Comparison of ENCODE assay signal across 8 mouse cellular contexts in the genomic region with DNA sequence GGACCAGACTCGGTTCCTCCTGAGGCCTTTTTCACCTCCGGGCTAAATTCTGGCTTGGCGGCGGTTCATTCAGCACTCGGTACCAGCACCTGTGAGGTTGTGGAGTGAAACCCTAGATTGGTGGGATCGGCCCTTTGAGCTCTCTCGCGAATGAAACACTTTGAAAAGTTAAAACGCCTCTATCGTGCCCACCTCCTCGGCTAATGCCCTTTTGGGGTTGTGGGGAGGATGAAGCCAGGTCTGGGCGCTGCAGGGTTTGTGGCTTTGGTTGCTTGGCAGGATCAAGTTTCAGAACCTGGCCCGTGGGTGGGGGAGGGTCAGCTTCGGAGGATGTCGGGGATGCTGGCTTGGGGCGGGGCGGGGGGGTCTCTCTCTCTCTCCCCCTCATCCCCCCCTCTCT. TPM values are rescaled to one million over a fixed set of nuclear protein-coding genes. Genes with fewer than 3 reads are reported as not detected.
DNase-seq lines count a peak whose midpoint lies in the region; ATAC-seq and TF ChIP-seq lines count a peak whose summit lies in the region.

No protein-coding gene starts in this region.

- intact Hi-C loops in gastrocnemius, adult 2 months (cut with DNase I): loop anchor here (5.0 to 10.0 kb wide), 2 partner anchors 130 to 178 kb away; partner anchors contain the start of gene Maged1

- H3K4me1 ChIP-seq in lung, embryonic 14.5 days (ENCODE audit: insufficient read depth): no peaks in the 10 kb centered on the region
- no peaks in the 10 kb centered on the region for H3K4me1 ChIP-seq in bone marrow, adult 2 months (ENCODE audit: control insufficient read depth, insufficient read depth, low read length)
- H3K4me1 ChIP-seq in midbrain, embryonic 14.5 days (ENCODE audit: control insufficient read depth, insufficient read depth, low read length): peaks cover 3% of the 10 kb centered on the region; the same call in 1 of the 2 replicates

- peak overlapping the region; percentile 58; the same call in 1 of the 2 replicates for H3K27ac ChIP-seq in lung, embryonic 14.5 days (ENCODE audit: low read depth)
- H3K27ac ChIP-seq in bone marrow, adult 2 months (ENCODE audit: control insufficient read depth, insufficient read depth, low read depth, low read length, poor library complexity): peak overlapping the region; percentile 13; the same call in 1 of the 2 replicates
- peak overlapping the region; percentile 95 for H3K27ac ChIP-seq in gastrocnemius, adult 2 months
- peak overlapping the region; percentile 70; the same call in 1 of the 2 replicates for H3K27ac ChIP-seq in midbrain, embryonic 14.5 days (replicated peaks; ENCODE audit: low read depth, low read length)

- no peak for TF ChIP-seq CTCF in lung, embryonic 14.5 days (IDR thresholded peaks at IDR 0.05; ENCODE audit: low read depth)
- no peak for TF ChIP-seq CTCF in bone marrow, adult 2 months (IDR thresholded peaks at IDR 0.05; ENCODE audit: control insufficient read depth, insufficient read depth, low read length)
- TF ChIP-seq CTCF in gastrocnemius, adult 2 months (IDR thresholded peaks at IDR 0.05): no peak

- no peaks in the 10 kb centered on the region for H3K9me3 ChIP-seq in lung, embryonic 14.5 days (ENCODE audit: low read depth, low read length)
- H3K9me3 ChIP-seq in midbrain, embryonic 14.5 days (ENCODE audit: control insufficient read depth, low read length): no peaks in the 10 kb centered on the region

- TF ChIP-seq POLR2A in bone marrow, adult 2 months (IDR thresholded peaks at IDR 0.05; ENCODE audit: borderline replicate concordance, control insufficient read depth, low read depth, low read length): no peak

- H3K9ac ChIP-seq in lung, embryonic 14.5 days: peak overlapping the region; percentile 54
- peak overlapping the region; percentile 63; the same call in 1 of the 2 replicates for H3K9ac ChIP-seq in midbrain, embryonic 14.5 days (replicated peaks; ENCODE audit: low read length)

- no peak for DNase-seq in lung, embryonic 14.5 days
- no peak for DNase-seq in lung, postnatal 36 days
- DNase-seq in gastrocnemius, adult 2 months: peak; percentile 69
- DNase-seq in kidney, postnatal 36 days: peak; percentile 8 to 58
- DNase-seq in midbrain, embryonic 14.5 days: no peak
- no peak for DNase-seq in layer of hippocampus, postnatal 36 days

- no peaks in the 10 kb centered on the region for H3K36me3 ChIP-seq in lung, embryonic 14.5 days (ENCODE audit: insufficient read depth)
- no peaks in the 10 kb centered on the region for H3K36me3 ChIP-seq in midbrain, embryonic 14.5 days (ENCODE audit: control insufficient read depth, insufficient read depth, low read length)

- peak overlapping the region; percentile 49 for H3K4me2 ChIP-seq in lung, embryonic 14.5 days
- peak overlapping the region; percentile 46 for H3K4me2 ChIP-seq in midbrain, embryonic 14.5 days (ENCODE audit: low read length)

- H3K27me3 ChIP-seq in lung, embryonic 14.5 days (ENCODE audit: insufficient read depth, low read length): peaks cover 44% of the 10 kb centered on the region
- H3K27me3 ChIP-seq in midbrain, embryonic 14.5 days (ENCODE audit: control insufficient read depth, insufficient read depth, low read length): peaks cover 39% of the 10 kb centered on the region

- ATAC-seq in lung, embryonic 14.5 days (ENCODE audit: insufficient read depth): peak; percentile 36
- peak; percentile 51 for ATAC-seq in midbrain, embryonic 14.5 days (ENCODE audit: low FRiP score, low TSS enrichment)
- no peak; the same call in 1 of the 2 replicates for ATAC-seq in erythroid progenitor cell, adult 5-6 weeks (replicated peaks; ENCODE audit: low FRiP score, poor library complexity, severe bottlenecking)

- H3K4me3 ChIP-seq in lung, embryonic 14.5 days (ENCODE audit: low read depth, low read length): peak overlapping the region; percentile 55
- peak overlapping the region; percentile 68 for H3K4me3 ChIP-seq in bone marrow, adult 2 months (replicated peaks; ENCODE audit: control insufficient read depth, low read depth, low read length)
- peak overlapping the region; percentile 81 for H3K4me3 ChIP-seq in gastrocnemius, adult 2 months
- peak overlapping the region; percentile 54 for H3K4me3 ChIP-seq in midbrain, embryonic 14.5 days (replicated peaks; ENCODE audit: low read depth, low read length)

- WGBS in lung, embryonic 14.5 days: 7% methylated on average over 17 of the region's 17 CpGs
- WGBS in bone marrow, adult 2 months: 13% methylated on average over 12 of the region's 17 CpGs
- 26% methylated on average over 17 of the region's 17 CpGs for WGBS in midbrain, embryonic 14.5 days

RNA-seq across cellular contexts. Expression of gene Apoo, which starts 0.3 kb away (rescaled TPM):
- 65.0 and 69.9 TPM in 2 replicates for polyA plus RNA-seq in lung, embryonic 14.5 days (2014; fragmentation: Nextera tagmentation; extraction: Ambion mirVana)
- polyA plus RNA-seq in bone marrow, adult 2 months (2011; ENCODE audit: insufficient read depth, insufficient read length, low replicate concordance, missing spikeins): 8.5 and 10.8 TPM in 2 replicates
- total RNA-seq in gastrocnemius, adult 2 months (2021): 100 to 1,000 TPM; 182 to 212 TPM
- polyA plus RNA-seq in midbrain, embryonic 14.5 days (2014; fragmentation: Nextera tagmentation; extraction: Ambion mirVana): 127 and 150 TPM in 2 replicates
- 10 to 100 TPM; 71.2 to 78.2 TPM for total RNA-seq in layer of hippocampus, postnatal 36 days (2021)
- 33.1 and 38.9 TPM in 2 replicates for total RNA-seq in erythroid progenitor cell, adult 5-6 weeks (2015; ENCODE audit: low replicate concordance)
- total RNA-seq in erythroid progenitor cell, adult 5-6 weeks (2017; ENCODE audit: low replicate concordance): 23.7 and 32.4 TPM in 2 replicates

RNA-seq across cellular contexts. Expression of gene Fam90a1b, which starts 0.7 kb away (rescaled TPM):
- not detected in 2 replicates for polyA plus RNA-seq in lung, embryonic 14.5 days (2014; fragmentation: Nextera tagmentation; extraction: Ambion mirVana)
- polyA plus RNA-seq in bone marrow, adult 2 months (2011; ENCODE audit: insufficient read depth, insufficient read length, low replicate concordance, missing spikeins): not detected in 2 replicates
- total RNA-seq in gastrocnemius, adult 2 months (2021): not detected
- 0.09 and 0.28 TPM in 2 replicates for polyA plus RNA-seq in midbrain, embryonic 14.5 days (2014; fragmentation: Nextera tagmentation; extraction: Ambion mirVana)
- under 1 TPM in 1 of 2 experiments, not detected in 1; 0.13 TPM for total RNA-seq in layer of hippocampus, postnatal 36 days (2021)
- not detected in 2 replicates for total RNA-seq in erythroid progenitor cell, adult 5-6 weeks (2015; ENCODE audit: low replicate concordance)
- not detected in 2 replicates for total RNA-seq in erythroid progenitor cell, adult 5-6 weeks (2017; ENCODE audit: low replicate concordance)

Comparison
In these comparisons a context has a peak if more than half of its experiments do, and no peak if none do; other contexts are left out.
1. DNase-seq: peak in gastrocnemius, adult 2 months (single experiment) and kidney, postnatal 36 days (2 of 2); none in lung, embryonic 14.5 days (single experiment), lung, postnatal 36 days (single experiment), midbrain, embryonic 14.5 days (single experiment) and layer of hippocampus, postnatal 36 days (0 of 2).
2. H3K27ac ChIP-seq: peak in every context shown above with its lines; median percentile 95 in gastrocnemius, adult 2 months; 70 in midbrain, embryonic 14.5 days; 58 in lung, embryonic 14.5 days; 13 in bone marrow, adult 2 months.
3. Peak in every context shown above with its lines, with median percentiles within 50 percentile points of each other: H3K4me3 ChIP-seq.